9 mouse cellular contexts compared by ENCODE assay signal in the genomic region with DNA sequence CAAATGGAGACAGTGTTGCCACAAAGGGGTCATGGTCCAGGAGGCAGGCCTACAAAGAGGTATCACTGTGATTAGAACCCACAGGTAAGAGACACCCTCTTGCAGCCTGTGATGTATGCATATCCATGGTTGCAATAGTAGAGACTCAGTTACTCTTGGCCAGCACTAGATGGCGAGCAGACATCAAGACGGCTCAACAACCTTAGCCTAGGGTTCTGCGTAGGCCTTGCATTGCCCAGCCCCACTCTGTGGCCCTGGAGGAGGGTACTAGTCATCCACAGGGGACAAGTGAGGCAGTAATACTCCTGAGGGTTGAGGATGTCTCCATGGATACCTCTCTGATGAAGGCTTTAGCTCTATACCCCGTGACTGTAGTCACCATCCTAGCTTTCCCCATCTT. TPM values are rescaled to one million over a fixed set of nuclear protein-coding genes. Genes with fewer than 3 reads are reported as not detected.
DNase-seq lines count a peak whose midpoint lies in the region.
"Had no signal": no experiment of that assay in that cellular context is flagged by ENCODE, and none has a peak within 500 bp of the region (broad histone marks: within the 10 kb centered on the region; RNA-seq: fewer than 3 reads in every experiment).

No protein-coding gene starts in this region.

- intact Hi-C loops in gastrocnemius, postnatal 36 days (cut with DNase I), result no loop called here

- peak; percentile 21 for DNase-seq in adrenal gland, adult 8-10 months
- no peak for DNase-seq in adrenal gland, postnatal 25 days
- peak; percentile 53 for DNase-seq in kidney, postnatal 10 days
- no peak for DNase-seq in kidney, postnatal 14 days
- peak; percentile 25 for DNase-seq in adrenal gland, postnatal 10 days
- DNase-seq in lung, postnatal 14 days, result peak; percentile 24
- DNase-seq in MN1 (ENCODE audit: low spot score), result no peak
- no peak for DNase-seq in gastrocnemius, postnatal 36 days
- DNase-seq: B cell, adult 2 months had no signal

RNA-seq across cellular contexts. Expression of gene Glrp1, which starts 44.1 kb away (rescaled TPM):
- total RNA-seq in adrenal gland, adult 8-10 months (2022), result not detected
- total RNA-seq in adrenal gland, postnatal 25 days (2021), result not detected in 2 replicates
- not detected for total RNA-seq in adrenal gland, postnatal 10 days (2021)
- not detected for total RNA-seq in gastrocnemius, postnatal 36 days (2021)

RNA-seq across cellular contexts. Expression of gene Spp2, which starts 59.0 kb away (rescaled TPM):
- total RNA-seq in adrenal gland, adult 8-10 months (2022), result not detected
- 2.7 TPM in 1 of 2 replicates, not detected in the other for total RNA-seq in adrenal gland, postnatal 25 days (2021)
- 100 to 1,000 TPM in 1 of 2 experiments, 10 to 100 TPM in 1; 42.3 to 106 TPM for total RNA-seq in adrenal gland, postnatal 10 days (2021)
- total RNA-seq in gastrocnemius, postnatal 36 days (2021), result not detected

Comparison
In these comparisons a context has a peak if more than half of its experiments do, and no peak if none do; other contexts are left out.
1. DNase-seq: peak in adrenal gland, adult 8-10 months (single experiment), kidney, postnatal 10 days (single experiment), adrenal gland, postnatal 10 days (single experiment) and lung, postnatal 14 days (single experiment); none in adrenal gland, postnatal 25 days (single experiment), kidney, postnatal 14 days (single experiment), MN1 (single experiment) and gastrocnemius, postnatal 36 days (0 of 2).
2. RNA of gene Spp2, which starts 59.0 kb away (total RNA-seq): 42.3 to 106 TPM in adrenal gland, postnatal 10 days; not detected in adrenal gland, adult 8-10 months, 2.7 TPM in adrenal gland, postnatal 25 days and not detected in gastrocnemius, postnatal 36 days; every median in the first group is over 10 times any median in the second.